Mouse (Mus musculus) lung, adult 2 months (tissue): ENCODE measurements around the gene Gdf2.

Experiments
- CTCF ChIP-seq: fragments of 200-500 bp; IDR thresholded peaks from 2 replicates; pipeline ENCODE4 v1.5.1; 2011; ENCODE audit warnings: mild to moderate bottlenecking, low read length, control low read depth; ENCODE audit not compliant: insufficient read depth
- POLR2A ChIP-seq: fragments of 200-500 bp; IDR thresholded peaks from 2 replicates; pipeline ENCODE4 v1.6.1; 2011; ENCODE audit warnings: low read depth, mild to moderate bottlenecking, control low read depth, low read length, borderline replicate concordance; ENCODE audit errors: extremely low read depth

DNA sequence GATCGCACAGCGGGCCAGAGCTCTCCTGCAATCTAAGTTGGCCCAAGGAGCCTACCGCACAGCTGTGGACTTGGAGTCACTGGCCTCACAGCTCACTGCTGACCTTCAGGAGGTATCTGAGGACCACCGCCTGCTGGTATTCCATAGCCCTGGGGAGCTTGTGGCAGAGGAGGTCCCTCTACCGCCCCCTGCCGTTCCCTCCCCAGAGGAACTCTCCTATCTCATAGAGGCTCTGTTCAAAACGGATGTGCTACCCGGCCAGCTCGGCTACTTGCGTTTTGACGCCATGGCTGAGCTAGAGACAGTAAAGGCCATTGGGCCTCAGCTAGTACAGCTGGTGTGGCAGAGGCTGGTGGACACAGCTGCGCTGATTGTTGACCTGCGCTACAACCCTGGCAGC, 15.2 kb downstream of the Gdf2 start:
- TF ChIP-seq CTCF (no peak), POLR2A (no peak)
